Mouse (Mus musculus): ENCODE results near the gene Cdk18. TPM values are rescaled to one million over a fixed set of nuclear protein-coding genes. Genes with fewer than 3 reads are reported as not detected.

The Cdk18 gene
- polyA plus RNA-seq, 1 experiment from 2014 or later: 1.8 TPM

- H3K4me2 ChIP-seq: no peak overlapping the region
- WGBS: 65% methylated on average over 7 of the region's 7 CpGs
Measured at GRCm38 (mm10) chr1:132085181-132086049, 54.1 kb downstream of the Cdk18 start.

GRCm38 (mm10) chr1:132078413-132078812, 61.1 kb downstream of the Cdk18 start:
- Histone ChIP-seq H3K27ac (no peak overlapping the region), H3K27me3 (no peaks in the 10 kb centered on the region), H3K4me3 (no peak overlapping the region), H3K9me3 (replicated peaks) (no peaks in the 10 kb centered on the region), H3K4me1 (replicated peaks) (no peaks in the 10 kb centered on the region), H3K4me2 (no peak overlapping the region), H3K9ac (no peak overlapping the region), H3K36me3 (no peaks in the 10 kb centered on the region)
- no peak for ATAC-seq (replicated peaks; ENCODE audit: insufficient number of reproducible peaks, insufficient read depth, low FRiP score, low read depth)
- 82% methylated on average over 2 of the region's 2 CpGs for WGBS

More at GRCm38 (mm10) chr1:132085181-132086049, 54.1 kb downstream of the Cdk18 start:
- Histone ChIP-seq H3K9ac (no peak overlapping the region), H3K9me3 (replicated peaks) (no peaks in the 10 kb centered on the region), H3K4me3 (no peak overlapping the region), H3K36me3 (no peaks in the 10 kb centered on the region), H3K27me3 (no peaks in the 10 kb centered on the region), H3K27ac (no peak overlapping the region), H3K4me1 (replicated peaks) (no peaks in the 10 kb centered on the region)
- ATAC-seq (replicated peaks; ENCODE audit: insufficient number of reproducible peaks, insufficient read depth, low FRiP score, low read depth): no peak

GRCm38 (mm10) chr1:132075576-132075975, 63.9 kb downstream of the Cdk18 start:
- 81% methylated on average over 10 of the region's 10 CpGs for WGBS

GRCm38 (mm10) chr1:132070659-132071058, 68.8 kb downstream of the Cdk18 start:
- no peak overlapping the region for H3K9ac ChIP-seq
- no peak overlapping the region for H3K4me3 ChIP-seq
- no peaks in the 10 kb centered on the region for H3K9me3 ChIP-seq (replicated peaks)
- no peak for ATAC-seq (replicated peaks; ENCODE audit: insufficient number of reproducible peaks, insufficient read depth, low FRiP score, low read depth)
- H3K27me3 ChIP-seq: peaks cover 46% of the 10 kb centered on the region
- WGBS: 80% methylated on average over 3 of the region's 3 CpGs
- H3K4me2 ChIP-seq: no peak overlapping the region
- peaks cover 14% of the 10 kb centered on the region for H3K4me1 ChIP-seq (replicated peaks)
- no peaks in the 10 kb centered on the region for H3K36me3 ChIP-seq
- no peak overlapping the region for H3K27ac ChIP-seq

More at GRCm38 (mm10) chr1:132075576-132075975, 63.9 kb downstream of the Cdk18 start:
- Histone ChIP-seq H3K4me1 (replicated peaks) (no peaks in the 10 kb centered on the region), H3K27me3 (no peaks in the 10 kb centered on the region), H3K9ac (no peak overlapping the region), H3K36me3 (no peaks in the 10 kb centered on the region), H3K27ac (no peak overlapping the region), H3K4me3 (no peak overlapping the region), H3K4me2 (no peak overlapping the region), H3K9me3 (replicated peaks) (no peaks in the 10 kb centered on the region)
- no peak for ATAC-seq (replicated peaks; ENCODE audit: insufficient number of reproducible peaks, insufficient read depth, low FRiP score, low read depth)

GRCm38 (mm10) chr1:132069436-132069835, 70.0 kb downstream of the Cdk18 start:
- Histone ChIP-seq H3K4me3 (no peak overlapping the region), H3K9ac (no peak overlapping the region), H3K4me1 (replicated peaks) (peaks cover 14% of the 10 kb centered on the region), H3K4me2 (no peak overlapping the region), H3K9me3 (replicated peaks) (no peaks in the 10 kb centered on the region), H3K27ac (no peak overlapping the region), H3K27me3 (peaks cover 56% of the 10 kb centered on the region), H3K36me3 (no peaks in the 10 kb centered on the region)
- no peak for ATAC-seq (replicated peaks; ENCODE audit: insufficient number of reproducible peaks, insufficient read depth, low FRiP score, low read depth)
- WGBS: 84% methylated on average over 8 of the region's 8 CpGs

GRCm38 (mm10) chr1:132067261-132068255, 71.9 kb downstream of the Cdk18 start, which contains the start of gene Mfsd4a:
TSS of gene Mfsd4a (minus strand) at chr1:132068062.
- peak; percentile 73; the same call in 1 of the 2 replicates for ATAC-seq (replicated peaks; ENCODE audit: insufficient number of reproducible peaks, insufficient read depth, low FRiP score, low read depth)

GRCm38 (mm10) chr1:132065475-132066172, 73.9 kb downstream of the Cdk18 start:
- 60% methylated on average over 8 of the region's 8 CpGs for WGBS

More at GRCm38 (mm10) chr1:132067261-132068255, 71.9 kb downstream of the Cdk18 start, which contains the start of gene Mfsd4a:
- Histone ChIP-seq H3K4me1 (replicated peaks) (peaks cover 14% of the 10 kb centered on the region), H3K9me3 (replicated peaks) (no peaks in the 10 kb centered on the region), H3K9ac (peak within 1 kb of the TSS; percentile 63), H3K27ac (no peak within 1 kb of the TSS), H3K4me3 (peak within 1 kb of the TSS; percentile 56), H3K36me3 (no peaks in the 10 kb centered on the region), H3K27me3 (peaks cover 56% of the 10 kb centered on the region), H3K4me2 (peak within 1 kb of the TSS; percentile 99)
- 2% methylated on average over 79 of the region's 80 CpGs for WGBS

GRCm38 (mm10) chr1:132065001-132065400, 74.5 kb downstream of the Cdk18 start:
- H3K36me3 ChIP-seq: no peaks in the 10 kb centered on the region
- ATAC-seq (replicated peaks; ENCODE audit: insufficient number of reproducible peaks, insufficient read depth, low FRiP score, low read depth): no peak
- 63% methylated on average over 1 of the region's 1 CpGs for WGBS
- H3K9ac ChIP-seq: no peak overlapping the region
- no peak overlapping the region for H3K4me3 ChIP-seq
- H3K4me1 ChIP-seq (replicated peaks): peaks cover 14% of the 10 kb centered on the region
- no peak overlapping the region for H3K4me2 ChIP-seq
- no peak overlapping the region for H3K27ac ChIP-seq
- peaks cover 58% of the 10 kb centered on the region for H3K27me3 ChIP-seq
- H3K9me3 ChIP-seq (replicated peaks): no peaks in the 10 kb centered on the region

More at GRCm38 (mm10) chr1:132065475-132066172, 73.9 kb downstream of the Cdk18 start:
- H3K9me3 ChIP-seq (replicated peaks): no peaks in the 10 kb centered on the region
- H3K27ac ChIP-seq: no peak overlapping the region
- H3K36me3 ChIP-seq: no peaks in the 10 kb centered on the region
- H3K27me3 ChIP-seq: peaks cover 60% of the 10 kb centered on the region
- peaks cover 14% of the 10 kb centered on the region for H3K4me1 ChIP-seq (replicated peaks)
- no peak for ATAC-seq (replicated peaks; ENCODE audit: insufficient number of reproducible peaks, insufficient read depth, low FRiP score, low read depth)
- no peak overlapping the region for H3K4me2 ChIP-seq
- no peak overlapping the region for H3K4me3 ChIP-seq
- no peak overlapping the region for H3K9ac ChIP-seq

GRCm38 (mm10) chr1:132063096-132063495, 76.4 kb downstream of the Cdk18 start:
- 76% methylated on average over 4 of the region's 4 CpGs for WGBS
- no peak overlapping the region for H3K4me3 ChIP-seq
- peaks cover 13% of the 10 kb centered on the region for H3K4me1 ChIP-seq (replicated peaks)
- H3K27me3 ChIP-seq: peaks cover 39% of the 10 kb centered on the region
- H3K27ac ChIP-seq: no peak overlapping the region
- no peaks in the 10 kb centered on the region for H3K9me3 ChIP-seq (replicated peaks)
- H3K4me2 ChIP-seq: no peak overlapping the region
- ATAC-seq (replicated peaks; ENCODE audit: insufficient number of reproducible peaks, insufficient read depth, low FRiP score, low read depth): no peak
- no peak overlapping the region for H3K9ac ChIP-seq
- H3K36me3 ChIP-seq: no peaks in the 10 kb centered on the region
